Mouse (Mus musculus): ENCODE measurements at regions not wholly inside any gene's neighbourhood (a gene's known extent, or its start where the extent isn't known, plus 50 kb on each side); places are given as distances from the start of the nearest gene placed in this dataset.
A peak's percentile ranks its signal among the peaks of the same experiment; 100 is the strongest.

- H3K9ac ChIP-seq (ENCODE audit: low read depth, low read length) = no peak overlapping the region
- H3K4me1 ChIP-seq (replicated peaks; ENCODE audit: control insufficient read depth, insufficient read depth, low read length) = no peaks in the 10 kb centered on the region
- no peak overlapping the region for H3K27ac ChIP-seq (ENCODE audit: low read depth, low read length)
- DNase-seq (ENCODE audit: low spot score) = no peak
- no peak for ATAC-seq (ENCODE audit: low FRiP score)
- no peak overlapping the region for H3K4me3 ChIP-seq (ENCODE audit: low read depth, low read length)
- H3K9me3 ChIP-seq (ENCODE audit: control insufficient read depth, low read length) = no peaks in the 10 kb centered on the region
- WGBS = 93% methylated on average over 2 of the region's 2 CpGs
- no peak overlapping the region for H3K4me2 ChIP-seq (replicated peaks; ENCODE audit: low read depth, low read length)
- H3K27me3 ChIP-seq (ENCODE audit: control insufficient read depth, insufficient read depth, low read length) = no peaks in the 10 kb centered on the region
- H3K36me3 ChIP-seq (ENCODE audit: control insufficient read depth, insufficient read depth, low read length) = no peaks in the 10 kb centered on the region
These were observed 218.8 kb downstream of the Ttll7 start for GRCm38 (mm10) chr3:147070972-147071371.

- WGBS = 77% methylated on average over 3 of the region's 3 CpGs
- no peaks in the 10 kb centered on the region for H3K4me1 ChIP-seq (replicated peaks; ENCODE audit: control insufficient read depth, insufficient read depth, low read length)
- H3K9me3 ChIP-seq (ENCODE audit: control insufficient read depth, low read length) = no peaks in the 10 kb centered on the region
- H3K27me3 ChIP-seq (ENCODE audit: control insufficient read depth, insufficient read depth, low read length) = no peaks in the 10 kb centered on the region
- H3K4me2 ChIP-seq (replicated peaks; ENCODE audit: low read depth, low read length) = no peak overlapping the region
- H3K4me3 ChIP-seq (ENCODE audit: low read depth, low read length) = no peak overlapping the region
- ATAC-seq (ENCODE audit: low FRiP score) = no peak
- no peak overlapping the region for H3K27ac ChIP-seq (ENCODE audit: low read depth, low read length)
- DNase-seq (ENCODE audit: low spot score) = no peak
- H3K36me3 ChIP-seq (ENCODE audit: control insufficient read depth, insufficient read depth, low read length) = no peaks in the 10 kb centered on the region
- no peak overlapping the region for H3K9ac ChIP-seq (ENCODE audit: low read depth, low read length)
These were observed 228.0 kb downstream of the Ttll7 start for GRCm38 (mm10) chr3:147080197-147080596.

GRCm38 (mm10) chr3:147080768-147081448 lies 228.7 kb downstream of the Ttll7 start:
- 84% methylated on average over 4 of the region's 4 CpGs for WGBS
- H3K27ac ChIP-seq (ENCODE audit: low read depth, low read length) = no peak overlapping the region

GRCm38 (mm10) chr3:147081763-147082162 lies 229.6 kb downstream of the Ttll7 start:
- peak; percentile 31; the same call in 1 of the 2 replicates for ATAC-seq (ENCODE audit: low FRiP score)
- WGBS = 71% methylated on average over 9 of the region's 9 CpGs
- DNase-seq (ENCODE audit: low spot score) = peak; percentile 50
- H3K36me3 ChIP-seq (ENCODE audit: control insufficient read depth, insufficient read depth, low read length) = no peaks in the 10 kb centered on the region
- H3K4me3 ChIP-seq (ENCODE audit: low read depth, low read length) = no peak overlapping the region
- H3K27ac ChIP-seq (ENCODE audit: low read depth, low read length) = no peak overlapping the region
- no peak overlapping the region for H3K9ac ChIP-seq (ENCODE audit: low read depth, low read length)
- H3K27me3 ChIP-seq (ENCODE audit: control insufficient read depth, insufficient read depth, low read length) = no peaks in the 10 kb centered on the region
- H3K4me2 ChIP-seq (replicated peaks; ENCODE audit: low read depth, low read length) = no peak overlapping the region
- no peaks in the 10 kb centered on the region for H3K9me3 ChIP-seq (ENCODE audit: control insufficient read depth, low read length)
- H3K4me1 ChIP-seq (replicated peaks; ENCODE audit: control insufficient read depth, insufficient read depth, low read length) = no peaks in the 10 kb centered on the region

More at GRCm38 (mm10) chr3:147080768-147081448, 228.7 kb downstream of the Ttll7 start:
- H3K4me1 ChIP-seq (replicated peaks; ENCODE audit: control insufficient read depth, insufficient read depth, low read length) = no peaks in the 10 kb centered on the region
- no peak for ATAC-seq (ENCODE audit: low FRiP score)
- no peak overlapping the region for H3K4me3 ChIP-seq (ENCODE audit: low read depth, low read length)
- DNase-seq (ENCODE audit: low spot score) = no peak
- H3K9ac ChIP-seq (ENCODE audit: low read depth, low read length) = no peak overlapping the region
- no peaks in the 10 kb centered on the region for H3K36me3 ChIP-seq (ENCODE audit: control insufficient read depth, insufficient read depth, low read length)
- H3K9me3 ChIP-seq (ENCODE audit: control insufficient read depth, low read length) = no peaks in the 10 kb centered on the region
- no peak overlapping the region for H3K4me2 ChIP-seq (replicated peaks; ENCODE audit: low read depth, low read length)
- H3K27me3 ChIP-seq (ENCODE audit: control insufficient read depth, insufficient read depth, low read length) = no peaks in the 10 kb centered on the region

- Histone ChIP-seq H3K27me3 (ENCODE audit: control insufficient read depth, insufficient read depth, low read length) (no peaks in the 10 kb centered on the region), H3K9me3 (ENCODE audit: control insufficient read depth, low read length) (no peaks in the 10 kb centered on the region), H3K27ac (ENCODE audit: low read depth, low read length) (peak overlapping the region; percentile 12; the same call in 1 of the 2 replicates), H3K4me2 (replicated peaks; ENCODE audit: low read depth, low read length) (no peak overlapping the region), H3K4me1 (replicated peaks; ENCODE audit: control insufficient read depth, insufficient read depth, low read length) (no peaks in the 10 kb centered on the region), H3K4me3 (ENCODE audit: low read depth, low read length) (no peak overlapping the region), H3K9ac (ENCODE audit: low read depth, low read length) (no peak overlapping the region), H3K36me3 (ENCODE audit: control insufficient read depth, insufficient read depth, low read length) (no peaks in the 10 kb centered on the region)
- DNase-seq (ENCODE audit: low spot score) (peak; percentile 52), ATAC-seq (ENCODE audit: low FRiP score) (peak; percentile 80)
- 19% methylated on average over 7 of the region's 7 CpGs for WGBS
These were observed 230.2 kb downstream of the Ttll7 start for GRCm38 (mm10) chr3:147082255-147082943.

GRCm38 (mm10) chr3:147083374-147083773 lies 231.2 kb downstream of the Ttll7 start:
- no peak for DNase-seq (ENCODE audit: low spot score)
- ATAC-seq (ENCODE audit: low FRiP score) = 0 out of 2 replicates have a peak, but pooled peaks have one; percentile 26

GRCm38 (mm10) chr3:147083823-147084222 lies 231.7 kb downstream of the Ttll7 start:
- Histone ChIP-seq H3K27me3 (ENCODE audit: control insufficient read depth, insufficient read depth, low read length) (no peaks in the 10 kb centered on the region), H3K4me1 (replicated peaks; ENCODE audit: control insufficient read depth, insufficient read depth, low read length) (no peaks in the 10 kb centered on the region), H3K9me3 (ENCODE audit: control insufficient read depth, low read length) (no peaks in the 10 kb centered on the region), H3K4me2 (replicated peaks; ENCODE audit: low read depth, low read length) (no peak overlapping the region), H3K36me3 (ENCODE audit: control insufficient read depth, insufficient read depth, low read length) (no peaks in the 10 kb centered on the region), H3K4me3 (ENCODE audit: low read depth, low read length) (no peak overlapping the region), H3K9ac (ENCODE audit: low read depth, low read length) (no peak overlapping the region), H3K27ac (ENCODE audit: low read depth, low read length) (no peak overlapping the region)
- no peak for DNase-seq (ENCODE audit: low spot score)
- WGBS = 74% methylated on average over 4 of the region's 4 CpGs
- no peak for ATAC-seq (ENCODE audit: low FRiP score)

More at GRCm38 (mm10) chr3:147083374-147083773, 231.2 kb downstream of the Ttll7 start:
- no peaks in the 10 kb centered on the region for H3K4me1 ChIP-seq (replicated peaks; ENCODE audit: control insufficient read depth, insufficient read depth, low read length)
- no peak overlapping the region for H3K27ac ChIP-seq (ENCODE audit: low read depth, low read length)
- no peak overlapping the region for H3K4me2 ChIP-seq (replicated peaks; ENCODE audit: low read depth, low read length)
- 33% methylated on average over 11 of the region's 11 CpGs for WGBS
- no peak overlapping the region for H3K4me3 ChIP-seq (ENCODE audit: low read depth, low read length)
- no peaks in the 10 kb centered on the region for H3K27me3 ChIP-seq (ENCODE audit: control insufficient read depth, insufficient read depth, low read length)
- no peaks in the 10 kb centered on the region for H3K36me3 ChIP-seq (ENCODE audit: control insufficient read depth, insufficient read depth, low read length)
- no peaks in the 10 kb centered on the region for H3K9me3 ChIP-seq (ENCODE audit: control insufficient read depth, low read length)
- no peak overlapping the region for H3K9ac ChIP-seq (ENCODE audit: low read depth, low read length)

- H3K4me3 ChIP-seq (ENCODE audit: low read depth, low read length) = no peak overlapping the region
These were observed 232.5 kb downstream of the Ttll7 start for GRCm38 (mm10) chr3:147084624-147085189.

More at GRCm38 (mm10) chr3:147084624-147085189, 232.5 kb downstream of the Ttll7 start:
- Histone ChIP-seq H3K4me1 (replicated peaks; ENCODE audit: control insufficient read depth, insufficient read depth, low read length) (no peaks in the 10 kb centered on the region), H3K4me2 (replicated peaks; ENCODE audit: low read depth, low read length) (no peak overlapping the region), H3K9me3 (ENCODE audit: control insufficient read depth, low read length) (no peaks in the 10 kb centered on the region), H3K27me3 (ENCODE audit: control insufficient read depth, insufficient read depth, low read length) (no peaks in the 10 kb centered on the region), H3K36me3 (ENCODE audit: control insufficient read depth, insufficient read depth, low read length) (no peaks in the 10 kb centered on the region), H3K27ac (ENCODE audit: low read depth, low read length) (no peak overlapping the region), H3K9ac (ENCODE audit: low read depth, low read length) (no peak overlapping the region)
- WGBS = 58% methylated on average over 9 of the region's 9 CpGs
- ATAC-seq (ENCODE audit: low FRiP score) = no peak
- no peak for DNase-seq (ENCODE audit: low spot score)
